Mouse (Mus musculus) right cerebral cortex, adult 2 months (tissue): ENCODE results near the gene Shtn1.

Experiments used
- DNase-seq, 2 experiments: peaks; one replicate each; pipeline ENCODE4 v3.0.0; 2021 to 2022; ENCODE audit warnings: low spot score in 2 of 2

The Shtn1 gene

GRCm38 (mm10) chr19:59075472-59076101 lies at the start of gene Shtn1:
TSS of gene Shtn1 (minus strand) at chr19:59076100.
- DNase-seq: peak; percentile 61 to 74

GRCm38 (mm10) chr19:59114152-59114551 lies 38.3 kb upstream of the Shtn1 start:
- DNase-seq: no peak

DNA sequence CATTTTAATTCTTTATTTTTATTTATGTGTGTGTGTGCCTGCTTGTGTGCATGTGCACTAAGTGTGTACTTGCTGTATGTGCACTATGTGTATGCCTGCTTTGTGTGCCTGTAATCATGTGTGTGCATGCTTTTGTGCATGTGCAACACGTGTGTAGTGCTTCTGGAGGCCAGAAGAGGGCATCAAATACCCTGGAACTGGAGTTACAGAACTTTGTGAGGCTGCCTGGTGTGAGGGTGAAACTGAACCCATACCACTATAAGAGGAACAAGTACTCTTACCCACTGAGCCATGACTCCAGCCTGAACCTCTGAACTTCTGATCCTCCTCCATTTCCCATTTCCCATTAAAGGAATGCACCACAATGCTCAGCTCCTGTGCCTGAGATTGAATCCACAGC lies 34.0 kb upstream of the Shtn1 start:
- no peak for DNase-seq

DNA sequence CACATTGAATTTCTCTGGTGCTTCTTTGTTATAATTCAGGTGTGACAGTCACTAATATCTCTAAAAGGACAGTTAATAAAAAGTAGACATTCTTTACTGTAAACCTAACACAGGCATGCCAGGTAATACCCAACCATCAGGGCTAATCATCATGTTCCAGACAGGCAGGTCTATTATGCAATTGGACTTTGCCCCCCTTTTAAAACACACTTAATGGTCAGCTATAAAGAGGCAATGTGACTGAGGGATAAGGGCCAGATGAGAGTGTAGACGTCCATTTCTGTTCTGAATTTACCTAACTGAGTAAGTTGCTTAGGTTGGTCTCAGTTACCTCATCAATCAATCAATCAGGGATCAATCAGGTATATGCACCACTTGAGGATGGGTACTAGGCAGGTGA lies 22.4 kb upstream of the Shtn1 start:
- no peak for DNase-seq

DNA sequence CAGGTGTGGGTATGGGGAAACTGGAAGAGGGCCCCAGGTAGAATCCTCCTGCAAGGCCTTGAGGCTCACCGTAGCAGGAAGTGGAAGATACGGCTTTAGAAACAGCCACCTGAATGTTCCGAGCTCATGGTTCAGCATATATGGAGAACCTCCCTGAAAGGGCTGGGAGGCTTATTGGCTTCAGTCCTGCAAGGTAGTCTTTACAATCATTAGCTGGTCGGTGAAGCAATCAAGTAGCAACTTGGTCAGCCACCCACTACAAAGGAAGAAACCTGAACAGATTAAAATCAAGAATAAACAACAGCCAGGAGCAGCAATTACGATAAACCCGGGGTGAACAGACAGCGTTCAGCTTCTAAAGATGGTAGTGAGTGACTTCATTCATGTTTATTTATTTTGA lies 16.4 kb upstream of the Shtn1 start:
- DNase-seq: no peak

DNA sequence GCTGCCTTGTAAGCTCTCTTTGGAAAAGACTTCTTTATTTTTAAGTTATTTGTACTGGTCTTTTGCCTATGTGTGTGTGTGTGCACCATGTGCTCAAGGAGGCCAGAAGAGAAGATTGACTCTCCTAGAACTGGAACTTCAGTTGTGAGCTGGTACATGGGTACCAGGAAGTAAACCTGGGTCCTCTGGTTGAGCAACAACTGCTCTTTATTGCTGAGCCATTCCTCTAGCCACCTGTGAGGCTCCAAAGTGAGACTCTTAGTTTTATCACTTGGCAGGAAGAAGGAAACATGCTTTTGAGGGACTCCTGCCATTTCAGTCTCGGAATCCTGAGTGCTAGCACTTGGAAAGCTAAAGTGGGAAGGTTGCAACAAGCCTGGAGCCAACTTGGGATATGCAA lies 14.4 kb upstream of the Shtn1 start:
- DNase-seq: no peak

- DNase-seq: no peak
Observed at GRCm38 (mm10) chr19:59084296-59084695, 8.4 kb upstream of the Shtn1 start.

DNA sequence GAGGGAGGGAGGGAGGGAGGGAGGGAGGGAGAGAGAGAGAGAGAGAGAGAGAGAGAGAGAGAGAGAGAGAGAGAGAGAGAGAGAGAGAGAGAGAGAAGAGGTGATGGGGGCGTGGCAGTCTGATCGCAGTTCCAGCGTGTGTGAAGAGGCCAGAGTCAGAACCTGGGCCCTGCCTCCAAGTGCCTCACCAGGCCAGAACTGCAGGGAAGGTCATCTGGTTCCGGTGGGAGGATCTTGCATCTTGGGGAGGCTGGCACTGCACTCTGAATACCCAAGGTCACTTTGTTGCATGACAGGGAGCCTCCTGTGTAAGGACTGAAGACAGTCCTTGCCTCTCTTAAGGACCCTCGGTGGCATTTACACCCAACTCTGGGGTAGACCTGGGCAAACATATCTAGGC lies 231 bp upstream of the Shtn1 start:
- no peak for DNase-seq

GRCm38 (mm10) chr19:59074841-59075471 lies 944 bp downstream of the Shtn1 start:
- peak; percentile 14 to 34 for DNase-seq

DNA sequence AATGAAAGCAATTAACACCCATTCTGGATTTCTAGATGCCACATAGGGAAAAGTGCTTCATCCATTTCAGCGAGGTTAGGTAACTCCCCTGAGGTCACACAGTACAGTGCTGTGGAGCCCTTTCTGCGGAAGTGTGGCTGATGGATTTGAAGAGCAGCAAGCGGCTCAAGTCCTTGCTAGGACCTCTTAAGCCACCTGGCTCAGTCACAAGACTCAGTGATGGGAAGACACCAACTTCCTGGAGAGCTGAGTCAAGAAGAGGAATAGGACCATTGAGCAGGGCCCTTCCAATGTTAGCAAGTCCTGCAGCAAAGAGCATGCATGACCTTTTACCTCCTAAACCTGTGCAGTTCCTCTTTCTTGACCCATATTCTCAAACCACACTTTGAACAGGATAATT lies 1.5 kb downstream of the Shtn1 start:
- peak in 1 of 2 experiments; percentile 11 for DNase-seq

DNA sequence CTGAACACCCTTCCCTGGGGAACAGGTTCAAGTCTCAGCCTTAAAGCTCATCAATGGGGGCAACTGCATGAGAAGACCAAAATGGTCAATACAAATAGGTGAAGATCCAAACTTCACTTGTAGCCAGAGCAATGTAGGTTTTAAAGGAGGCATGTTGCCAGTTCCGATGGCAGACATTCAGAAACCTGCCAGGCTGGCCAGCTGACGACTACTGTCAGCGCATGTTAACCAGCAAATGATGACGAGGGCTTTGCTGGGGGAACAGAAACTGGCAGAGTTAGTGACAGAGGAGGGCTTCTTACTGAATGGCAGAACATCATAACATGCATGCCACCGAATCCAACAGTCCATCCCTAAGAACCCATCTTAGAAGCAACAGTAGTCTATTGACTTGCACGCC lies 2.9 kb downstream of the Shtn1 start:
- no peak for DNase-seq

DNA sequence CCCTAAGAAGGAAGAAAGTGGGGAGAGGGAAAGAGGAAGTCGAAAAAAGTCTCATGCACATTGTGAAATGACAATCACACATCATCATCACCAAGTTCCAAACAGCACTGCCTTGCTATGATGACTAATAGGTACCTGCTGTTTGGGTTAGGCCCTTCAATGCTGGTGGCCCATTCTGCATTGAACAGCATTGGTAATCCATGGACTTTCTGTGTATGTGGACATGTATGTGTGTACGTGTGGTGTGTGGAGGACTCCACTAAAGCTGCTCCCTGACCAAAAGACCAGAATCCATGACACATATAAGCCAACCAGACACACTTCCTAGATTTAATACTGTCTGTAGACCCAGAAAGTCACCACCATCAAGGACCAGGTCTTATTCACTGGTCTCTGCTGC lies 3.9 kb downstream of the Shtn1 start:
- DNase-seq: no peak

DNA sequence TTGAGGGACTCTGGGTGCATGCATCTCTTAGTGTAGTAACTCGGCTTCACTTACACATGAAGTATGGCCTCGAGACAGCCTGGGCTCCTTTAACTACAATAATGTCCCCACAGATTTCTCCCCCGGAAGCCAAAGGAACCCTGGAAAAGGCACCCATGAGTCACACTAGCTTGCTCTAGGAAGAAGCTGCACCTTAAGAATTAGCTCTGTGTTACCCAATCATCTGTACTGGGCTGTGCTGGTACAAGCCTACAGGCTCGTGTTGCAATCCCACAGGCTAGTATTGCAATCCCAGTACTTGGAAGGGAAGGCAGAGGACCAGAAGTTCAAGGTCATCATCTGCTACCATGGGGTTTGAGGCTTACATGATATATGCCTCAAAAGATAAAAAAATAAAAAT lies 4.5 kb downstream of the Shtn1 start:
- DNase-seq: no peak

DNA sequence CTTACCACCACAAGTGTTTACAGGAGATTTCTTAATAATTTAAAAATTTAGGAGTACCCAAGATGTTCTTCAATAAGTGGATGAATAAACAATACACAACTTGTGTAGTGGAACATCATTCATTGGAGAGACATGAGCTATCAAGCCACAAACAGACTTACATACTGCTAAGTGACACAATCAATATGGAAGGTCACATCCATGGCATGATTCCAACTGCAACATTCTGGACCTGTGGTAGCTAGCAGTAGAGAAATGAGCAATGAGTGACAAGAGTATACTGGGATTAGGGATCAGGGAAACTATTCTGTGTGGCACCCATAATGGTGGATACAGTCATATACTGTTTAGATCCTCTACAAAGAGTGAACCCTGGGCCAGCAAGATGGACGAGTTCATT lies 8.2 kb downstream of the Shtn1 start:
- DNase-seq: no peak

- DNase-seq: no peak
Observed at GRCm38 (mm10) chr19:59066670-59067069, 9.2 kb downstream of the Shtn1 start.

GRCm38 (mm10) chr19:59066115-59066514 lies 9.8 kb downstream of the Shtn1 start:
- no peak for DNase-seq

DNA sequence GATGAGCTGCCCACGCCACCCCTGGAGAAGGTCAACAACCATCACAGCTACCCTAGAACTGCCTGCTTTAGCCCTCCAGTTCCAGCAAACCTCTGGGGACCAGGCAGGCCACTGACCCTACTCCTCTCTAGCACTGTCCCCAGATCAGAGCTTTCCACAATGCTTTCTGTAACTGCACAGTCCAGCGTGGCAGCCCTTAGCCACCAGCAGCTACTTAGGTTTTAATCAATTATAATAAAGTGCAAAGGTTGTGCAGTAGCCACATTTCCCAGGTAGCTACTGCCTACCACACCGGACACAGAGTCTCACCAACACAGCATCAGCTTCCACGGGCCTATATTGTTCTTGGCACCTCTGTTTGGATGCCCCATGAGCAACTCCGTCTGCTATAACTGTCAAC lies 11.3 kb downstream of the Shtn1 start:
- DNase-seq: no peak

GRCm38 (mm10) chr19:59063568-59063967 lies 12.3 kb downstream of the Shtn1 start:
- DNase-seq: peak in 1 of 2 experiments; percentile 33

- no peak for DNase-seq
Observed at GRCm38 (mm10) chr19:59058105-59058504, 17.8 kb downstream of the Shtn1 start.

DNA sequence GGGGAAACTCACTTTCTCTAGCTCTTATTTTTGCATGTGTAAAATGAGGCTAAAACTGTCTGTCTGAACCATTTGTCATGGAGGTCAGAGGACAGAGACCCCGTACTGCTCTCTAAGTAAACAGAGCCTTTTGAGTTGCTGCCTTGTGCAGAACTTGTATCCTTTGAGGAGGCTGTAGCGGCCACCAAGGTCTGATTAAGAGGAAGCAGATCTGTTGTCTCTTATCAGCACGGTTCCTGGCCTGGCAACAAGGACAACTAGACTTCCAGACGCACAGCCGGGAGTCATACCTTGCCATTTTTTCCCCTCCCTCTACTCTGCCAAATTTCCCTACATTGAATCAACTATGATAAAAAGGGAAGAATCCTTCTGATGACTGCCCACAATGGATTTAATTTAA lies 18.5 kb downstream of the Shtn1 start:
- no peak for DNase-seq

DNA sequence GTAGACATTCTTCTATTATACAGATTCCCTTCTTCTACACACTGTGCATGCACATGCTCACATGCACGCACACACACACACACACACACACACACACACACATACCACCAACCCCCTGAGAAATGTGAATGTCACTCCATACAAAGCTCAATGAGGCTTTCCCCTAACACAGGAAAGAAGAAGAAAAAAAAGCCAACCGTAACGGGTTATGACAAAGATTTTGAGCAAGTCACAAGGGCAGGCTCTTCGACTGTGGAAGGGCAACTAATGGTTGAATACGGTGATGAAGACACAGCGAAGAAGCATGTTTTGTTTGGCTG lies 21.3 kb downstream of the Shtn1 start:
- no peak for DNase-seq

DNA sequence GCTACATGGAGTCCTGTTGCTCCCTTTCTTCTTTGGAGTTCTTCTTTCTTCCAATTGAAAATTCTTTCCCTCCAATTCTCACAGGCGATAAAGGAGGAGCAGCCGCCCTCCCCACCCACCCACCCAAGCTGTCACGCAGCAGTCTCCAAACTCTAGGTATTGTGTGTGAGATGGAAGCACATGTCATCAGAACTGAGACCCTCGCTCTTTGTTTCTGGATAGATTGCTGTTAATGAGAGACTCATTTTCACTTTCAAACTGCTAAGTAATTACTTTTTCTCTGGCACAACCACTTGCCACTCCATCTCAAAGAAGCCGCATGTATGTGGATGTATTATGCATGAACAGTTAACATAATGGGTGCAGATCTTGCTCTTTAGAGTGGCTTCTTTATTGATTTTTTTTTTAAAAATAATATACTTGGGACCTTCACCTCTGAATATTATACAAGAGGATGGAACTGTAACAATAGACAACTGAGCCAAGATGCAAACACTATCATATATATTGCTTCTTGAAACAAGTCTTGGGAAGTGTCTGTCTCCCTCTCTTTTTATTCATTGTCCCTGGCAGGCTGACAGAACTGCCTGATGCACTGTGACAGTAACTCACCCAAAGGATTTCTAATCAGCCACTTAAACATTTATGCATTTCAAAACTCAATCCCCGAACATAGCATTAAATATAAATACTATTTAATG lies 21.8 kb downstream of the Shtn1 start:
- DNase-seq: no peak

DNA sequence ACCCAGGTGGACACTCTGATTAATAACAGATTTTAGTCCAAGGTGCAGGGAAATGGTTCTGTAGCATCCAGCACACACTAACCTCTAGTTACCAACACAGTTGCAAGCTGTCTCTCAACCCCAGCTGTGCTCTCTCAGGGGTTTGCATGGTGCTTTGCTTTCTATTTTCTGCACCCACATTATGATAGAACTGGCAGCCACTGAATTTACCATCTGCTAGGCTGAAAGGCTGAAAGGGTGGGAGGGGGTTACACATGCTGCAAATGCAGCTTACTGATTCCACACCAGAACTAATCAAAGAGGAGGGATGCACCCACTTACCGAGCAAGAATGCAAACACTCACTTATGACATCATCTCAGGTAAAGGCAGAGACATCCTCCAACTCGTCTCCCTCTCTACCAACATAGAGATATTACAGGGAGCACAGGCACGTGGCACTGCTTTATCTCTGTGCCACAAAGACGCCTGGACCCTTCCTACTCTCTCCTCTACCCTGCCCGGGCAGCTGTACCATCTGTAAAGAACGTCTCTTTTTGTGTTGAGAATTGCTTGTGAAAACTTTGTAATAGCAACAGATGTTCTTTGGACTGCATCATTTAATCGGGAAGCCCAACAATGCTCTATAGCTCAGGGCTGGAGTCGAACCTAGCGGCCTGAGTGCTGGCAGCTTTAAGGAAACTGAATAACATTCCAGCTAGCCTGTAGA lies 23.0 kb downstream of the Shtn1 start:
- peak in 1 of 2 experiments; percentile 18 for DNase-seq
